In the genomic region with DNA sequence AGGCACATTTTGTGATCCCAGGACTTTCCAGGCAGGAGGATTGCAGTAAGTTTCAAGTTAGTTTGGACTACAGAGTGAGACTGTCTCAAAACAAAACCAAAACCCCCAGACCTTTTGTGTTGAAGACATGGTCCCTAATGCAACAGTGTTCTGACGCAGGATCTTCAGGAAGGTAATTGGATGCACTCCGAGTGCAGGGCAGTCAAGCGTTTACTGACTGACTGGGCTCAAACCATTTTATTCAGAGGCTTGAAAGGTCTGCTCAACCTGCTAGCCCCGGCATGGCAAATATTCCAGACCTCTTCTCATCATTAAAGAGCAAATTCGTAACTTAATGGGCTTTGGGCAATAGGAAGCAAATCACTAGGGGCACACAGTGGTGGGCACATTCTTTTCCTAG, we compare ENCODE assay signal across 10 mouse cellular contexts. TPM values are rescaled to one million over a fixed set of nuclear protein-coding genes. Genes with fewer than 3 reads are reported as not detected.
DNase-seq lines count a peak whose midpoint lies in the region; ATAC-seq and TF ChIP-seq lines count a peak whose summit lies in the region.
"Had no signal": no experiment of that assay in that cellular context is flagged by ENCODE, and none has a peak within 500 bp of the region (broad histone marks: within the 10 kb centered on the region; RNA-seq: fewer than 3 reads in every experiment).

No protein-coding gene starts in this region.

- TF ChIP-seq CTCF in intestine, postnatal 0 days (IDR thresholded peaks at IDR 0.05; ENCODE audit: low read depth) = no peak

- peak; percentile 61 for DNase-seq in cerebellum, adult 9-10 months
- DNase-seq in cerebellum, postnatal 36 days = no peak
- peak; percentile 20 for DNase-seq in retina, postnatal 1 day
- DNase-seq in retina, embryonic 14.5 days (ENCODE audit: low spot score) = no peak
- DNase-seq in ovary, adult 18-20 months (ENCODE audit: low spot score) = no peak
- DNase-seq: adrenal gland, adult 8-10 months had no signal

- no peak overlapping the region for H3K4me3 ChIP-seq in intestine, postnatal 0 days (ENCODE audit: low read depth, low read length)
- H3K4me3 ChIP-seq in intestine, embryonic 15.5 days (replicated peaks) = no peak overlapping the region
- no peak overlapping the region for H3K4me3 ChIP-seq in liver, embryonic 16.5 days (ENCODE audit: low read depth, low read length)
- H3K4me3 ChIP-seq: limb, embryonic 12.5 days had no signal

- peaks cover 21% of the 10 kb centered on the region for H3K4me1 ChIP-seq in intestine, postnatal 0 days (replicated peaks; ENCODE audit: control insufficient read depth, insufficient read depth, low read length)
- peaks cover 44% of the 10 kb centered on the region for H3K4me1 ChIP-seq in intestine, embryonic 15.5 days (replicated peaks)
- H3K4me1 ChIP-seq in liver, embryonic 16.5 days (ENCODE audit: control insufficient read depth, low read depth, low read length) = peaks cover 83% of the 10 kb centered on the region

- H3K9me3 ChIP-seq in intestine, postnatal 0 days (ENCODE audit: control insufficient read depth) = no peaks in the 10 kb centered on the region
- no peaks in the 10 kb centered on the region for H3K9me3 ChIP-seq in intestine, embryonic 15.5 days
- no peaks in the 10 kb centered on the region for H3K9me3 ChIP-seq in liver, embryonic 16.5 days (replicated peaks; ENCODE audit: control insufficient read depth, low read length)
- H3K9me3 ChIP-seq: limb, embryonic 12.5 days had no signal

- H3K4me2 ChIP-seq in intestine, postnatal 0 days (replicated peaks; ENCODE audit: low read depth) = no peak overlapping the region
- no peak overlapping the region for H3K4me2 ChIP-seq in intestine, embryonic 15.5 days (replicated peaks)
- peak overlapping the region; percentile 50 for H3K4me2 ChIP-seq in liver, embryonic 16.5 days (ENCODE audit: low read depth, low read length)

- H3K27me3 ChIP-seq in intestine, postnatal 0 days (replicated peaks; ENCODE audit: control insufficient read depth, insufficient read depth, low read length) = no peaks in the 10 kb centered on the region
- no peaks in the 10 kb centered on the region for H3K27me3 ChIP-seq in intestine, embryonic 15.5 days (replicated peaks)
- H3K27me3 ChIP-seq in liver, embryonic 16.5 days (ENCODE audit: control insufficient read depth, insufficient read depth, low read depth, low read length) = no peaks in the 10 kb centered on the region
- H3K27me3 ChIP-seq: limb, embryonic 12.5 days had no signal

- no peak for ATAC-seq in intestine, postnatal 0 days
- no peak for ATAC-seq in intestine, embryonic 15.5 days
- no peak for ATAC-seq in liver, embryonic 16.5 days (ENCODE audit: low read depth)

- no peak overlapping the region for H3K9ac ChIP-seq in intestine, postnatal 0 days (ENCODE audit: low read depth, low read length)
- H3K9ac ChIP-seq in intestine, embryonic 15.5 days = no peak overlapping the region
- H3K9ac ChIP-seq in liver, embryonic 16.5 days (ENCODE audit: low read depth, low read length) = 0 out of 2 replicates have a peak overlapping the region, but pooled peaks have one; percentile 6
- H3K9ac ChIP-seq: limb, embryonic 12.5 days had no signal

- WGBS in intestine, postnatal 0 days = 92% methylated on average over 5 of the region's 5 CpGs
- WGBS in intestine, embryonic 15.5 days = 87% methylated on average over 5 of the region's 5 CpGs
- 94% methylated on average over 5 of the region's 5 CpGs for WGBS in liver, embryonic 16.5 days (ENCODE audit: insufficient replicate concordance)

- 0 out of 2 replicates have a peak overlapping the region, but pooled peaks have one; percentile 10 for H3K27ac ChIP-seq in intestine, postnatal 0 days (ENCODE audit: low read depth, low read length)
- H3K27ac ChIP-seq in intestine, embryonic 15.5 days = no peak overlapping the region
- H3K27ac ChIP-seq in liver, embryonic 16.5 days (ENCODE audit: low read length) = peak overlapping the region; percentile 99

- peaks cover 12% of the 10 kb centered on the region; the same call in 1 of the 2 replicates for H3K36me3 ChIP-seq in intestine, postnatal 0 days (ENCODE audit: control insufficient read depth, insufficient read depth)
- peaks cover 9% of the 10 kb centered on the region; the same call in 1 of the 2 replicates for H3K36me3 ChIP-seq in intestine, embryonic 15.5 days
- H3K36me3 ChIP-seq in liver, embryonic 16.5 days (ENCODE audit: control insufficient read depth, insufficient read depth) = peaks cover 20% of the 10 kb centered on the region

RNA-seq across cellular contexts. Expression of gene Bcl2l1, which starts 12.8 kb away (rescaled TPM):
- 58.5 and 62.5 TPM in 2 replicates for polyA plus RNA-seq in intestine, postnatal 0 days (2015; fragmentation: Nextera tagmentation; extraction: Ambion mirVana)
- 61.9 and 64.0 TPM in 2 replicates for polyA plus RNA-seq in intestine, embryonic 15.5 days (2015; fragmentation: Nextera tagmentation; extraction: Ambion mirVana)
- 213 and 241 TPM in 2 replicates for polyA plus RNA-seq in liver, embryonic 16.5 days (2015; fragmentation: Nextera tagmentation; extraction: Ambion mirVana)

RNA-seq across cellular contexts. Expression of gene Tpx2, which starts 29.1 kb away (rescaled TPM):
- 15.3 and 16.1 TPM in 2 replicates for polyA plus RNA-seq in intestine, postnatal 0 days (2015; fragmentation: Nextera tagmentation; extraction: Ambion mirVana)
- 60.1 and 67.6 TPM in 2 replicates for polyA plus RNA-seq in intestine, embryonic 15.5 days (2015; fragmentation: Nextera tagmentation; extraction: Ambion mirVana)
- 57.7 and 58.9 TPM in 2 replicates for polyA plus RNA-seq in liver, embryonic 16.5 days (2015; fragmentation: Nextera tagmentation; extraction: Ambion mirVana)

Comparison
In these comparisons a context has a peak if more than half of its experiments do, and no peak if none do; other contexts are left out.
1. DNase-seq: peak in cerebellum, adult 9-10 months (single experiment) and retina, postnatal 1 day (single experiment); none in cerebellum, postnatal 36 days (0 of 2), retina, embryonic 14.5 days (single experiment) and ovary, adult 18-20 months (single experiment).